Mouse (Mus musculus) macrophage (primary cell): ENCODE results near the gene Xrcc3. TPM values are rescaled to one million over a fixed set of nuclear protein-coding genes. Genes with fewer than 3 reads are reported as not detected.

ENCODE experiments used
- H3K27ac ChIP-seq: fragments of 350-480 bp; formaldehyde crosslinking; 2 replicates; pipeline ENCODE4 v1.9.0; 2021
- H3K36me3 ChIP-seq: fragments of 350-480 bp; formaldehyde crosslinking; 2 replicates; pipeline ENCODE4 v1.9.0; 2021; ENCODE audit errors: inconsistent target
- H3K4me3 ChIP-seq: fragments of 350-480 bp; formaldehyde crosslinking; 2 replicates; pipeline ENCODE4 v1.9.0; 2021; ENCODE audit errors: inconsistent target
- H3K79me2 ChIP-seq: fragments of 350-480 bp; formaldehyde crosslinking; 2 replicates; pipeline ENCODE4 v1.9.0; 2021; ENCODE audit errors: inconsistent target
- WGBS: methylation state at CpG from one replicate; pipeline ENCODE4 v1.1.7; 2026; ENCODE audit warnings: inconsistent platforms; ENCODE audit not compliant: missing documents; 5-methylcytosine and 5-hydroxymethylcytosine counted together
- polyA plus RNA-seq: library from polyadenylated mRNA; stranded (reverse); fragments of 250-400 nt; gene quantifications from 3 replicates; pipeline ENCODE4 v1.2.4, GENCODE M21; 2018; ENCODE audit warnings: inconsistent platforms
- total RNA-seq, 78 experiments: library from RNA; depleted of rRNA; stranded (reverse); fragments of 250-400 nt; gene quantifications; 1 replicate in 9 of 78; 2 replicates in 24 of 78; 3 replicates in 43 of 78; 4 replicates in 2 of 78; pipeline ENCODE4 v1.2.4; 2018; ENCODE audit warnings: inconsistent platforms in 56 of 78

Gene Xrcc3
- 10 to 100 TPM in 1 of 26 experiments, 1 to 10 TPM in 23, under 1 TPM in 1, not detected in 1; 0.75 to 11.5 (median 3.8) TPM for total RNA-seq (2018; cell fraction: chromatin; rRNA removed)
- 1 to 10 TPM in 12 of 26 experiments, under 1 TPM in 14; 0.19 to 1.8 (median 0.94) TPM for total RNA-seq (2018; cell fraction: cytosol; rRNA removed)
- total RNA-seq (2018; cell fraction: nucleus; rRNA removed): 1 to 10 TPM in 20 of 26 experiments, under 1 TPM in 6; 0.35 to 10.0 (median 1.9) TPM
- 0.75 to 4.9 TPM (median 1.3 TPM) in 3 replicates for polyA plus RNA-seq

DNA sequence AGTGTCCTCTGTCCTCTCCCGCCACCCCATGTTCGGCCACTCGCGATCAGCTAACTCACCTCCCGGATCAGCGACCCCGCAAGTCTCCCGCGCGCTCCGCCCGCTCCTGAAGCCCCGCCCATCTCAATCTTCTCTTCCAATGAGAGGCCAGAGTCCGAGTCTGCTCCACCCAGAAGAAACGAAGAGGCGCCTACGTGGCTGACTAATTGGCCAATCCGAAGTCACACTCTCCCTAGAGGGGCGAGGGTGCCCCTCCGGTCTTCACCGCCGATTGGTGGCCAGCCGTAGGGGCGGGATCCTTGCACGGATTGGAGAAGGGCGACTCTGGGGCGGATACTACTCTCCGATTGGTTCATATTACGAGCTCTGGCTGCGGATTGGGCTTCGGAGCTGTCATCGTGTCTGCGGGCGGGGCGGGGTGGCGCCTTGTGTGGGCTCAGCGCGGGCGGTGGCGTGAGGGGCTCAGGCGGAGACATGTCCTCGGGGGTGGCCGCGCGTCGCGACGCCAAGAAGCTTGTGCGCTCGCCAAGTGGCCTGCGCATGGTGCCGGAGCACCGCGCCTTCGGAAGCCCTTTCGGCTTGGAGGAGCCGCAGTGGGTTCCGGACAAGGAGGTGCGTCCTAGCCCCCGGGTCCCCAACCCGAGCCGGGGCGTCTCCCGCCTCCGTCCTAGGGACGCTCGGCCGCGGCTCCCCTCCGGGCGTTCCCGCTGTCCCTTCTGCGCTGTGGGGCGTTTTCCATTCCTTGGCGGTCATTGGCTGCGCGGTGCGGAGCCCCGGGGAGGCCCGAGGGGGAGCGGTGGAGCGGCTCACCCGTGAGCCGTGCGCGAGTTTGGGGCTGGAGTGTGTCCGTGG lies at the start of gene Xrcc3, which contains the start of gene Zfyve21:
Gene Xrcc3 (minus strand): TSS at position 108 of the 852 bp plus-strand sequence.
Gene Zfyve21 (plus strand): TSS at position 405 of the 852 bp plus-strand sequence.
- no peaks in the 10 kb centered on the region for H3K36me3 ChIP-seq
- peaks cover 33% of the 10 kb centered on the region; the same call in 1 of the 2 replicates for H3K79me2 ChIP-seq
- peak within 1 kb of the TSS; percentile 25 for H3K27ac ChIP-seq
- H3K4me3 ChIP-seq: peak within 1 kb of the TSS; percentile 87
- under 1% methylated on average over 87 of the region's 87 CpGs for WGBS

DNA sequence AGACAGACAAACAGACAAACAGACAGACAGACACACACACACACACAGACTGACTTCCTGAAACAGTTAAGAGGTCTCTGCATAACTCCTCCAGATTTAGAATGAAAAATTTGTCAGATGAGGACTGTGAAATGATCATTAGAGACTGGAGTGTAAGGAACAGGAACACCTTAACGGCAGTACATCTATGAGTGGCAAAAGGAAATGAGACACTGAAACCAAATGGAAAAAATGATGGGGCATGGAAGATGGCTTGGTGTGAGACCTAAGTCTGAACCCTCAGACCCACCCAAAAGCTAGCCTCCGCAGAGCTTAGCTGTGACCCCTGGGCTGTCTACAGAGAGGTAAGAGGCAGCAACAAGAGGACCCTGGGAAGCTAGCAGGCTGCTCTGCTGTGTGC lies 41.8 kb upstream of the Xrcc3 start:
- no peak overlapping the region for H3K4me3 ChIP-seq
- H3K36me3 ChIP-seq: peaks cover 6% of the 10 kb centered on the region; the same call in 1 of the 2 replicates
- WGBS: 92% methylated on average over 2 of the region's 2 CpGs
- H3K79me2 ChIP-seq: no peaks in the 10 kb centered on the region
- no peak overlapping the region for H3K27ac ChIP-seq

DNA sequence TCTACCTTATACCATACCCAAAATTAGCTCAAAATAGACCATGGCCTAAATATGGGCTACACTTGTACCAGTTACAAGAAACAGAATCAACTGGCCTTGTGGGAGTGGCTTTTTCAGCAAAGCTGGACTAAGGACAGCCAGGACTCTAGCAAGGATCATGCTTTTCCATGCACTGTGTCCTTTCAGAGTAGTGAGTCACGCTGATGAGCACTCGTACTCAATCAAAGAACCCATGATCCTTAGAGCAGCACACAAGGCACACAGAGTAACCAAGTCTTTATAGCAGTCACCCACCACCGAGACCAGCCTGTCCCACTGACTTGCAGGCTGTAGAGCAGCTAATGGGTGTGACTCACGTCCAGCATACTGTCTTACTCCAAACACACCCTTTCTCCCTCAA lies 39.9 kb upstream of the Xrcc3 start:
- H3K79me2 ChIP-seq: no peaks in the 10 kb centered on the region
- no peak overlapping the region for H3K27ac ChIP-seq
- 96% methylated on average over 4 of the region's 4 CpGs for WGBS
- H3K4me3 ChIP-seq: no peak overlapping the region
- H3K36me3 ChIP-seq: 0 out of 2 replicates have a peak, but pooled peaks cover 4% of the 10 kb centered on the region

DNA sequence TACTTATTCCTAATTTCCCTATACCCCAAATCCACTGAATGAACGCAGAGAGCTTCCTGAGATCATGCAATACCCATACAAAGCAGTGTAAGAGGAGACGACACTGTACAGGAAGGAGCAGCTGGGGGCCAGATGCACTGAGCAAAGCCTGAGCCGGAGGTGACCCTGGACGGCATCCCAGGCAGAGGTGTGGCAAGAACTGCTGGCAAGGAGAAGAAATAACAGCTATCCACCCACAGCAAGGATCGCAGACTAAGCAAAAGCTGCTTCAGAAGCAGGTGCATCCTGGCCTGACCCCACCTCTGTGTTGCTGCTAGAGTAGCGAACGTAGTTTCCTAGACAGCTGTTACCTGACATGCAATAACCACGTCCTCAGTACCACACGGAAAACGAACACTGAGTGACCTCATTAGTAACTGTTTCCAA lies 39.4 kb upstream of the Xrcc3 start:
- Histone ChIP-seq H3K36me3 (0 out of 2 replicates have a peak, but pooled peaks cover 4% of the 10 kb centered on the region), H3K4me3 (no peak overlapping the region), H3K27ac (no peak overlapping the region), H3K79me2 (no peaks in the 10 kb centered on the region)
- 53% methylated on average over 10 of the region's 10 CpGs for WGBS

DNA sequence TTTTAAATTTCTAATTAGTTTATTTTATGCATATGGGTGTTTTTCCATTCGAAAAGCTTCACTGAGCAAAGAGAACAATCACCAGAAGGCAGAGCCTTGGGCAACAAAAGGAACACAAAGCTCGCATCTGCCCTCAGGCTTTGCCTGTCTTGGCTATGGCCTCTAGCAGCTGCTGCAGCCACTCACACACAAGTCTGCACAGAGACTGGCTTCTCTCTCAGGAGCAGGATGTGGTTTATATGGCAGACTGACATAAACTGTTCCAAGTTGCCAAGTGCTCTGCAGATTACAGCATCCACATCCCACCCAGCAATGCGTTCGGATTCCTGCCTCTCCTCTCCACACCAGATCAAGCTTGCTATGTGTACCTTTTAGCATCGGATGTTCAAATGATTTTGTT lies 38.1 kb upstream of the Xrcc3 start:
- Histone ChIP-seq H3K36me3 (0 out of 2 replicates have a peak, but pooled peaks cover 4% of the 10 kb centered on the region), H3K27ac (no peak overlapping the region), H3K4me3 (no peak overlapping the region), H3K79me2 (no peaks in the 10 kb centered on the region)
- WGBS: 89% methylated on average over 3 of the region's 5 CpGs

DNA sequence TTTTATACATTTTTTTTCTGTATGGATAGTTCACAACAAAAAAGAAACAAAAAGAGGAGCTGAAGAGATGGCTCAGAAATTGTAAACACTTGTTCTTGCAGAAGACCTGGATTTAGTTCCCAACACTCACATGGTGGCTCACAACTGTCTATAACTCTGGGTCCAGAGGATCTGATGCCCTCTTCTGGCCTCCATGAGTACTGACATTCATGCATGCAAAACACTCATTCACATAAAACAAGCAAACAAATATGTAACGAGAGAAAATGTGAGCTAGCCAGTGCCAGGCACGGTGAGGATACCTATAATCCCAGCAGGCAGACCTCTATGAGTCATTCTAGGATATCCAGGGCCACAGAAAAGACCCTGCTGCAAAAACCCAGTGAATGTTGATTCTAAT lies 37.6 kb upstream of the Xrcc3 start:
- 0 out of 2 replicates have a peak, but pooled peaks cover 4% of the 10 kb centered on the region for H3K36me3 ChIP-seq
- 87% methylated on average over 2 of the region's 2 CpGs for WGBS
- H3K27ac ChIP-seq: no peak overlapping the region
- no peak overlapping the region for H3K4me3 ChIP-seq
- H3K79me2 ChIP-seq: no peaks in the 10 kb centered on the region

DNA sequence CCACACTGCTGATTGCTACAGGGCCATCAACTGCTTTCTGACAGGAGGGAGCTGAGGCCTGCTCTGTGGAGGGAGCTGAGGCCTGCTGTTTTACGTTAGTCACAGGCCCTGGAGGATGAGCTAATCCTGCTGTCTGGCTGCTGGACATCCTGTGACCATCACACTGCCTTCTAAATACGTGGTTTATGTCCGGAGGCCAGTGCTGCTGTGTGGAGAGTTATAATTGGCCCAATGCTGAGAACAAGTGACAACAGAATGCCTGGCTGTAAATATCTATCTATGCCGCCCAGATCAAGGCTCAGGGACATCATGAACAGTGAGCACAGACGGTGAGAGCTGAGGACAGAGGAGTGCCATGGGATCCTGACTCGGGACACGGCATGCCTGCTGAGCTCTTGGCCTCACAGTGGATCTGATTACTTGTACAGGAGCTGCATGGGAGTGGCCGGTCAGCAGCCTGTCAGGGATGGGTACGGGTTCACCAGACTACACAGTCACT lies 34.7 kb upstream of the Xrcc3 start:
- 80% methylated on average over 9 of the region's 9 CpGs for WGBS
- no peaks in the 10 kb centered on the region for H3K36me3 ChIP-seq
- peak overlapping the region; percentile 65 for H3K27ac ChIP-seq
- H3K79me2 ChIP-seq: no peaks in the 10 kb centered on the region
- H3K4me3 ChIP-seq: no peak overlapping the region

DNA sequence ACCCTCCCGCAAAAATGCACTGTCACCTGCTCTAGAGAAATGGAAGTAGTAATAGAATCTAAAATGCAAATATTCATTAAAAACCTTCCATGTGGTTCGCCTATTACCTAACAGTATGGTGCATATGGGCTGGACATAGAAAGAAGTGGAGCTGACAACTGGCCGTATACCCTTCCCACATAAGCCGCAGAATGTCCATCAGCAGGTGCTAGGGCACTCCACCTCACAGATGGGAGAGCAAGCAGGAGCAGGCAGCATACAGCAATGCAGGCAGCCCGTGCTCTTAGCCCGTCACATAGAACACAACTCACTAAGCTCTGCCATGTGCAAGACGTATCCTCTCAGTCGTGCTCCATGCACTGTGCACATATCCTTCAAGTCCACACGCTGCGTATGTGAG lies 33.1 kb upstream of the Xrcc3 start:
- no peaks in the 10 kb centered on the region for H3K36me3 ChIP-seq
- H3K27ac ChIP-seq: no peak overlapping the region
- 98% methylated on average over 10 of the region's 10 CpGs for WGBS
- no peak overlapping the region for H3K4me3 ChIP-seq
- H3K79me2 ChIP-seq: no peaks in the 10 kb centered on the region

DNA sequence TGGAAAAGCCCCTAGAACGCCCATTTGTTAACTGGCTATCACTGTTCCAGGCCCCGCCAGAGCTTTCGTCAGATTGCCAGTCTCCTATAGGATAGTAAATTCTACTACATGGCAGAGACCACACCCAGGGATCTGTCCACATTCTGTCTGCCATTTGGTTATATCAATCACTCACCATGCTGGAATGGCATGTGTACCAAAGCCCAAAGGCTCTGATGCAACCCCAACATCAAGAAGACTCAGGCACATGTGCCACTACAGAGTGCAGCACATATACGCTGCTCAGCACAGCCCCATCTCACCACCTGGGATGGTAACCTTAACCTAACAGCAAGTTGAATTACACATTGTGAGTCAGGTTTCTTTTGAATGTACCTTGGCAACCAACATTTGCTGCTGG lies 32.3 kb upstream of the Xrcc3 start:
- Histone ChIP-seq H3K36me3 (no peaks in the 10 kb centered on the region; the same call in 1 of the 2 replicates), H3K79me2 (no peaks in the 10 kb centered on the region), H3K27ac (no peak overlapping the region), H3K4me3 (no peak overlapping the region)
- 100% methylated on average over 4 of the region's 4 CpGs for WGBS

DNA sequence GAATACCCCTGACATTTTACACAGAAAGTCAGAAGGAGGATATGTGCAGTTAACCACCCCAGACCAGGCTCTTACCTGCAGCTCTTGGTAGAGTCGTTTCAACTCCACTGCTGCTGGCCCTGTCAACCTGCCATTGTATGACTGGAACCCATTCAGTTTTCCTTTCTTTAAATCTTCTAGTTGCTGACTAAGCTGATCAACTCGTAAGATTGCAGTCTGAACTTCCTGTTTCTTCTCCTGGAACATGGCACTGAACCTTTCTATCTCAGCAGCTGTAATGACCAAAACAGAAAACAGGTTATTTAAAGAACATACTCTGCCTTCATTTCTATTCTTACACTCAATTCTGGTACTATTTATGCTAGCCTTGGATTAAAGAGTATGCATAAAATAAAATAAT lies 29.8 kb upstream of the Xrcc3 start:
- Histone ChIP-seq H3K27ac (peak overlapping the region; percentile 69), H3K79me2 (no peaks in the 10 kb centered on the region), H3K36me3 (peaks cover 21% of the 10 kb centered on the region), H3K4me3 (no peak overlapping the region)
- 0% methylated on average over 2 of the region's 2 CpGs for WGBS

DNA sequence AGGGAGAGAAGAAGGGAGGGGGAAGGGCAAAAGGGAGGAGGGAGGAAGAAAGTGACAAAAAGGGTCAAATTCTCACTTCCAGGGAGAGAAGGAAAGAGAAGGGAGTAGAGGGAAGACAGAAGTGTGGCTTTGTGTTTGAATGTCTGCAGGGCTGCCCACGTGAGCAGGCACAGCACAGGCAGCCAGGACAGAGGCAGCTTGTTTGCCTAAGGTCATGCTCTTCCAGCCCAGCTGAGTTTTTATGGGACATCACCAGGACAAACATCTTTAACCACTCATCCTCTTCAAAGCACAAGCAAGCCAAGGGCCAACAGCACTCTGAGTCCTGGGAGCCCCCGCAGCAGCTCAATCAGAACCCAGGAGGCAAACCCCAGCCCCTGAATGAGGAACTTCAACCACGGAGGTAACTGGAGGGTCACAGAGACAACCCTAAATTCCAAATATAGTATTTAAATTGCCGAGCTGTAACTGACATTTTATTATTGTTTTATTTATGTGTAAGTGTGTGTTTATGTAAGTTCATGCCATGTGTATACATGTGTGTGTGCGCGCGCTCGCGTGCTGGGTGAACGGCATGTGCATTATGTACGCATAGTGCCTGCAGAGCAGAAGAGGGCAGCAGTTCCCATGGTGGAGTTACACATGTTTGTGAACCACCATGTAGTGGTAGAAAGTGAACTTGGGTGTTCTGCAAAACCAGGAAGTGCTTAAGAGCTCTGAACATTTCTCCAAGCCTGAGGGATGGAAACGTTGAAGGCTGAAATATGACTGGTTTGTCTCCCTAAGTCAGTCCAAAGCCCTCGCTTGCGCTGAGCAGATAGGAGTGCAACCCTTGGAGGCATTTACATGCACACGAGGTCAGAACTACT lies 29.1 kb upstream of the Xrcc3 start:
- H3K36me3 ChIP-seq: peaks cover 27% of the 10 kb centered on the region
- no peak overlapping the region for H3K4me3 ChIP-seq
- H3K27ac ChIP-seq: peak overlapping the region; percentile 69
- no peaks in the 10 kb centered on the region for H3K79me2 ChIP-seq
- WGBS: 78% methylated on average over 14 of the region's 15 CpGs

DNA sequence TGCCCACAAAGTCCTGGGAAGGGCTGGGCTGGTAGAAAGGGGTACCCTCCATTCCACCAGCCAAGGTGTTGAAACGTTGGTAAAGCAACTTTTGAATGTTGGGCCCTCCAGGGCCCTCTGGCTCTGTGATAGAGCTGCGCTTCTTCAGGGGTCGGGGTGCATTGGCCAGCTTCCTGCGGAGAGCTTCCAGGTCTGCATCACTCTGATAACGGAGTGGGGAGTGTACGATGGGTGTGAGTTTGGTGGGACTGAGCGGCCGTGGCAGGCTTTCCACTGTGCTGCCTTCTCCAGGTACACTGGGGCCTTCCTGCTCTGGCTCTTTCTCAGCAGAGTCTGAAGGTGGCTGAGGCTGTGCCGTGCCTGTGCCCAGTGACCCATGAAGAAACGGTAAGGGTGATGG lies 19.8 kb upstream of the Xrcc3 start:
- Histone ChIP-seq H3K79me2 (no peaks in the 10 kb centered on the region), H3K4me3 (no peak overlapping the region), H3K36me3 (peaks cover 97% of the 10 kb centered on the region), H3K27ac (no peak overlapping the region)
- 95% methylated on average over 10 of the region's 10 CpGs for WGBS

DNA sequence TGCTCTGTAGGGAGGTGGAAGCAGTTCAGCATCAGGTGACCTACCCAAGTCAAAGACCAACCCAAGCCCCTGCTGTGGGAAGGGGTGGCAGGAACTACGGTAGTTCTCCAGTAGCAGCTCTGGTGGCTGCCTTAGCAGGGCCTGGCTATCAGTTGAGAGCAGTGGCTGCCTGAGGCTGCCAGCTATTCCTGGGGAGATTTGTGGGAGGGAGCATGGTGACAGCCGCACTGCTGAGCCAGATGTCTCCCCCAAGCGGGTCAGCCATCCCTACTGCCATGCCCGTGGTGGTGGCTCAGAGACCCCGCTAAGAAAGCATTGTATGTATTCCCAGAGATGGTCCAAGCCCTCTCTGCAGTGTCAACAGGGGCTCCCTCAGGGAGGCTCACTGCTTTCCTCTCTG lies 19.0 kb upstream of the Xrcc3 start:
- Histone ChIP-seq H3K4me3 (no peak overlapping the region), H3K36me3 (peaks cover 97% of the 10 kb centered on the region), H3K79me2 (no peaks in the 10 kb centered on the region), H3K27ac (no peak overlapping the region)
- WGBS: 99% methylated on average over 5 of the region's 5 CpGs

DNA sequence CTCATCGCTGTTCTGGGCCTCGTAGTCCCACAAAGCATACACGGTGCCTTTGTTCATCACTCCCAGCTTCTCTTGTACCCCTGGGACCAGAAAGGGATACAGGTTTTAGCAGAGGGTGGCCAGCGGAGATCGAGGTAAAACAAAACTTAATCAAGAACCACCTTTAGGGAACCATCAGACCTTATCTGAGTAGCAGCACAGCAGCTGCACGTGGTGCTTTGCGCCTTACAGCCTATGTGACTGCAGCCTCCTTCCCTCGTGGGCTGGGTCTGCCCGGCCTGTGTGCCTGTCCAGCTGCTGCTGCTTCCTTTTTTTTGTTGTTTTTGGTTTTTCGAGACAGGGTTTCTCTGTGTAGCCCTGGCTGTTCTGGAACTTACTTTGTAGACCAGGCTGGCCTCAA lies 16.7 kb upstream of the Xrcc3 start:
- Histone ChIP-seq H3K79me2 (no peaks in the 10 kb centered on the region), H3K4me3 (no peak overlapping the region), H3K36me3 (peaks cover 95% of the 10 kb centered on the region), H3K27ac (no peak overlapping the region)
- WGBS: 63% methylated on average over 10 of the region's 10 CpGs
